ENCODE assay signal across 9 mouse cellular contexts in the genomic region with DNA sequence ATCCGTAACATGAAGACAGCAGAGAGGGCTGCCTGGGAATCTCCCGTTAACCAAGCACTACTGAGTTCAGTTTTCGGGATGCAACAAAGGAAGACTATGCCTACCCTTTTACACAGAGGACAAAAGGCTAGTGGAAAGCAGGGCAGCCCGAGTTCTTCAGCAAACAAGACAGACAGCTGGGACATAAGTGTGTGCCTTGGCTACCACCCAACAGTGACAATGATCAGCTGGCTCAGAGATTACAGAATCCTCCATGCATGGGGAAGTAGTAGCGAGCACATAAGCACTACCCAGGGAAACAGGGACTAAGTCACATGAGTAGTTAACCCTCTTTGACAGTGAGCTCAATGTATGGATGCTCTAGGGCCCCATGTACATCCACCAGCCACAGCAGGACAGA.
DNase-seq lines count a peak whose midpoint lies in the region; ATAC-seq lines count a peak whose summit lies in the region.
"Had no signal": no experiment of that assay in that cellular context is flagged by ENCODE, and none has a peak within 500 bp of the region (broad histone marks: within the 10 kb centered on the region; RNA-seq: fewer than 3 reads in every experiment).

No protein-coding gene starts in this region.

- no peaks in the 10 kb centered on the region for H3K27me3 ChIP-seq in forebrain, embryonic 12.5 days
- H3K27me3 ChIP-seq in forebrain, embryonic 10.5 days (ENCODE audit: poor library complexity, severe bottlenecking): no peaks in the 10 kb centered on the region

- DNase-seq in forebrain, embryonic 10.5 days (ENCODE audit: extremely low spot score, low spot score): no peak
- peak; percentile 40 to 50 for DNase-seq in right cerebral cortex, postnatal 10 days (ENCODE audit: low spot score in 2 of 2)
- no peak for DNase-seq in right cerebral cortex, postnatal 4 days
- DNase-seq in left cerebral cortex, postnatal 4 days: peak; percentile 58
- DNase-seq in gastrocnemius, postnatal 36 days: no peak
- DNase-seq in embryo, embryonic 10 days (ENCODE audit: low spot score): no peak

- 41% methylated on average over 5 of the region's 5 CpGs for WGBS in forebrain, embryonic 12.5 days
- WGBS in forebrain, embryonic 10.5 days: 76% methylated on average over 5 of the region's 5 CpGs

- H3K27ac ChIP-seq in forebrain, embryonic 12.5 days: 0 out of 2 replicates have a peak overlapping the region, but pooled peaks have one; percentile 53
- no peak overlapping the region for H3K27ac ChIP-seq in forebrain, embryonic 10.5 days
- H3K27ac ChIP-seq: liver, embryonic 14.5 days had no signal

- peaks cover 7% of the 10 kb centered on the region for H3K36me3 ChIP-seq in forebrain, embryonic 12.5 days (replicated peaks)
- peaks cover 52% of the 10 kb centered on the region for H3K36me3 ChIP-seq in forebrain, embryonic 10.5 days (replicated peaks)

- no peak overlapping the region for H3K4me3 ChIP-seq in forebrain, embryonic 12.5 days (replicated peaks)
- no peak overlapping the region for H3K4me3 ChIP-seq in forebrain, embryonic 10.5 days

- intact Hi-C loops in left cerebral cortex, postnatal 4 days (cut with DNase I): loop anchor here (5.0 kb wide), 2 partner anchors 127 to 167 kb away; a partner anchor contains a TSS
- intact Hi-C loops in gastrocnemius, postnatal 36 days (cut with DNase I): loop anchor here (5.0 kb wide), 1 partner anchor 127 kb away; a partner anchor contains a TSS

- H3K9ac ChIP-seq in forebrain, embryonic 12.5 days: no peak overlapping the region
- H3K9ac ChIP-seq: liver, embryonic 14.5 days had no signal

- H3K4me1 ChIP-seq in forebrain, embryonic 12.5 days: peaks cover 6% of the 10 kb centered on the region; the same call in 1 of the 2 replicates
- peaks cover 2% of the 10 kb centered on the region; the same call in 1 of the 2 replicates for H3K4me1 ChIP-seq in forebrain, embryonic 10.5 days

- H3K4me2 ChIP-seq in forebrain, embryonic 12.5 days: no peak overlapping the region

- H3K9me3 ChIP-seq in forebrain, embryonic 12.5 days: no peaks in the 10 kb centered on the region
- no peaks in the 10 kb centered on the region for H3K9me3 ChIP-seq in forebrain, embryonic 10.5 days

- ATAC-seq in forebrain, embryonic 12.5 days (ENCODE audit: low FRiP score): peak; percentile 61; the same call in 1 of the 2 replicates
- no peak for ATAC-seq in erythroid progenitor cell, adult 5-6 weeks (replicated peaks; ENCODE audit: low FRiP score, poor library complexity, severe bottlenecking)

Comparison
In these comparisons a context has a peak if more than half of its experiments do, and no peak if none do; other contexts are left out.
1. DNase-seq: peak in right cerebral cortex, postnatal 10 days (2 of 2) and left cerebral cortex, postnatal 4 days (single experiment); none in forebrain, embryonic 10.5 days (single experiment), right cerebral cortex, postnatal 4 days (single experiment), gastrocnemius, postnatal 36 days (0 of 2) and embryo, embryonic 10 days (single experiment).